In genomic region chr1:165464574-165464973, GRCm38 (mm10) we compare ENCODE assay signal across 27 mouse cellular contexts. TPM values are rescaled to one million over a fixed set of nuclear protein-coding genes. Genes with fewer than 3 reads are reported as not detected.
A peak's percentile ranks its signal among the peaks of the same experiment; 100 is the strongest.
DNase-seq lines count a peak whose midpoint lies in the region; ATAC-seq and TF ChIP-seq lines count a peak whose summit lies in the region.
"Had no signal": no experiment of that assay in that cellular context is flagged by ENCODE, and none has a peak within 500 bp of the region (broad histone marks: within the 10 kb centered on the region; RNA-seq: fewer than 3 reads in every experiment).

No protein-coding gene starts in this region.

- WGBS in liver, postnatal 0 days (ENCODE audit: insufficient replicate concordance), result 63% methylated on average over 3 of the region's 3 CpGs
- 75% methylated on average over 3 of the region's 3 CpGs for WGBS in liver, embryonic 12.5 days (ENCODE audit: insufficient replicate concordance)

- no peak for ATAC-seq in liver, postnatal 0 days
- no peak for ATAC-seq in liver, embryonic 12.5 days
- ATAC-seq: activated CD4-positive, CD25-positive, alpha-beta regulatory T cell, adult 4 months; CD4-positive, CD25-positive, alpha-beta regulatory T cell, adult 4 months; forebrain, embryonic 14.5 days; forebrain, postnatal 0 days had no signal

- no peaks in the 10 kb centered on the region for H3K36me3 ChIP-seq in liver, postnatal 0 days (replicated peaks; ENCODE audit: insufficient read depth, low read length)
- H3K36me3 ChIP-seq in liver, embryonic 12.5 days, result no peaks in the 10 kb centered on the region
- H3K36me3 ChIP-seq: heart, embryonic 10.5 days; heart, embryonic 13.5 days; hindbrain, embryonic 15.5 days had no signal

- DNase-seq in liver, postnatal 0 days, result no peak
- DNase-seq in lung, postnatal 36 days, result peak; percentile 25
- no peak for DNase-seq in lung, postnatal 4 days
- DNase-seq in gonadal fat pad, adult 2 months (ENCODE audit: low read depth), result peak; percentile 92
- DNase-seq in right cerebral cortex, postnatal 14 days, result no peak
- DNase-seq: adrenal gland, adult 8-10 months; adrenal gland, postnatal 36 days; cerebellum, adult 18-20 months; cerebellum, adult 9-10 months; cerebellum, postnatal 14 days; forebrain, postnatal 0 days; gastrocnemius, adult 2 months; gastrocnemius, postnatal 14 days; heart, adult 2 months; heart, postnatal 14 days; heart, postnatal 4 days had no signal

- TF ChIP-seq EP300 in liver, postnatal 0 days (IDR thresholded peaks at IDR 0.05; ENCODE audit: low read depth), result peak; percentile 33; the same call in 1 of the 2 replicates

- H3K4me3 ChIP-seq in liver, postnatal 0 days (ENCODE audit: low read depth, low read length), result no peak overlapping the region
- no peak overlapping the region for H3K4me3 ChIP-seq in liver, embryonic 12.5 days
- H3K4me3 ChIP-seq: gastrocnemius, adult 2 months; heart, adult 2 months; heart, embryonic 10.5 days; heart, embryonic 13.5 days; hindbrain, embryonic 15.5 days had no signal

- no peak overlapping the region for H3K9ac ChIP-seq in liver, postnatal 0 days (replicated peaks)
- H3K9ac ChIP-seq in liver, embryonic 12.5 days, result no peak overlapping the region
- H3K9ac ChIP-seq: forebrain, postnatal 0 days; heart, embryonic 13.5 days; hindbrain, embryonic 15.5 days had no signal

- no peak for TF ChIP-seq CTCF in liver, postnatal 0 days (IDR thresholded peaks at IDR 0.05; ENCODE audit: low read depth)

- no peaks in the 10 kb centered on the region for H3K9me3 ChIP-seq in liver, postnatal 0 days (ENCODE audit: low read length)
- H3K9me3 ChIP-seq in liver, embryonic 12.5 days (replicated peaks), result no peaks in the 10 kb centered on the region
- H3K9me3 ChIP-seq: heart, embryonic 10.5 days; heart, embryonic 13.5 days; hindbrain, embryonic 15.5 days had no signal

- H3K4me2 ChIP-seq in liver, postnatal 0 days (ENCODE audit: low read depth, low read length), result peak overlapping the region; percentile 51; the same call in 1 of the 2 replicates
- no peak overlapping the region for H3K4me2 ChIP-seq in liver, embryonic 12.5 days
- H3K4me2 ChIP-seq: heart, embryonic 13.5 days; hindbrain, embryonic 15.5 days had no signal

- H3K4me1 ChIP-seq in liver, postnatal 0 days (ENCODE audit: insufficient read depth), result peaks cover 9% of the 10 kb centered on the region; the same call in 1 of the 2 replicates
- H3K4me1 ChIP-seq in liver, embryonic 12.5 days, result peaks cover 17% of the 10 kb centered on the region

- H3K27ac ChIP-seq in liver, postnatal 0 days (ENCODE audit: low read depth), result no peak overlapping the region
- H3K27ac ChIP-seq in liver, embryonic 12.5 days, result no peak overlapping the region
- H3K27ac ChIP-seq: heart, adult 2 months; heart, embryonic 10.5 days; heart, embryonic 13.5 days; hindbrain, embryonic 15.5 days had no signal

- H3K27me3 ChIP-seq in liver, postnatal 0 days (ENCODE audit: insufficient read depth, low read length), result no peaks in the 10 kb centered on the region
- H3K27me3 ChIP-seq in liver, embryonic 12.5 days (replicated peaks), result no peaks in the 10 kb centered on the region
- H3K27me3 ChIP-seq: heart, embryonic 13.5 days; hindbrain, embryonic 15.5 days had no signal

RNA-seq across cellular contexts. Expression of gene Mpc2, which starts 4.1 kb away (rescaled TPM):
- 858 and 927 TPM in 2 replicates for polyA plus RNA-seq in liver, postnatal 0 days (2015; fragmentation: Nextera tagmentation; extraction: Ambion mirVana)
- 184 and 196 TPM in 2 replicates for polyA plus RNA-seq in liver, embryonic 12.5 days (2016; fragmentation: Nextera tagmentation; extraction: Ambion mirVana)
- polyA plus RNA-seq in gonadal fat pad, adult 2 months (2012; rRNA removed), result 131 and 160 TPM in 2 replicates

RNA-seq across cellular contexts. Expression of gene Dcaf6, which starts 4.3 kb away (rescaled TPM):
- polyA plus RNA-seq in liver, postnatal 0 days (2015; fragmentation: Nextera tagmentation; extraction: Ambion mirVana), result 17.0 and 17.4 TPM in 2 replicates
- 15.5 and 15.9 TPM in 2 replicates for polyA plus RNA-seq in liver, embryonic 12.5 days (2016; fragmentation: Nextera tagmentation; extraction: Ambion mirVana)
- polyA plus RNA-seq in gonadal fat pad, adult 2 months (2012; rRNA removed), result 23.4 and 27.6 TPM in 2 replicates

RNA-seq across cellular contexts. Expression of gene Adcy10, which starts 20.4 kb away (rescaled TPM):
- polyA plus RNA-seq in liver, postnatal 0 days (2015; fragmentation: Nextera tagmentation; extraction: Ambion mirVana), result 0.08 and 0.19 TPM in 2 replicates
- polyA plus RNA-seq in liver, embryonic 12.5 days (2016; fragmentation: Nextera tagmentation; extraction: Ambion mirVana), result not detected in 2 replicates
- polyA plus RNA-seq in gonadal fat pad, adult 2 months (2012; rRNA removed), result 1.1 and 1.2 TPM in 2 replicates
- polyA plus RNA-seq: C2C12; embryonic facial prominence, embryonic 11.5 days; embryonic facial prominence, embryonic 14.5 days; heart, embryonic 10.5 days; heart, embryonic 16.5 days had no signal

Comparison
In these comparisons a context has a peak if more than half of its experiments do, and no peak if none do; other contexts are left out.
1. DNase-seq: peak in lung, postnatal 36 days (single experiment) and gonadal fat pad, adult 2 months (single experiment); none in liver, postnatal 0 days (single experiment), lung, postnatal 4 days (0 of 2) and right cerebral cortex, postnatal 14 days (single experiment).